Mouse (Mus musculus) G1E (cell line): ENCODE results near the gene St6galnac3.

Experiments
- CTCF ChIP-seq: IDR thresholded peaks from 2 replicates; pipeline ENCODE4 v1.5.1; 2012; ENCODE audit warnings: low read depth, low read length, inconsistent platforms, mixed read lengths
- GATA1 ChIP-seq: IDR thresholded peaks from 2 replicates; pipeline ENCODE4 v1.6.1; 2012; ENCODE audit warnings: borderline replicate concordance, low read length, inconsistent platforms, mixed read lengths
- POLR2AphosphoS5 ChIP-seq: IDR thresholded peaks from 2 replicates; pipeline ENCODE4 v1.6.1; 2012; ENCODE audit warnings: low read depth, low read length, inconsistent platforms; ENCODE audit not compliant: insufficient replicate concordance
- TAL1 ChIP-seq: conservative IDR thresholded peaks from 2 replicates; pipeline ENCODE4 v1.6.1; 2012; ENCODE audit warnings: low read depth, low read length, inconsistent platforms, mixed read lengths

GRCm38 (mm10) chr3:153169744-153170143 is 555.2 kb downstream of the St6galnac3 start:
- TF ChIP-seq CTCF: no peak
- no peak for TF ChIP-seq TAL1
- TF ChIP-seq GATA1: no peak
- TF ChIP-seq POLR2AphosphoS5: no peak
